Mouse (Mus musculus): Measurements from ENCODE around the gene Wwox. TPM values are rescaled to one million over a fixed set of nuclear protein-coding genes. Genes with fewer than 3 reads are reported as not detected.
A peak's percentile ranks its signal among the peaks of the same experiment; 100 is the strongest.

The Wwox gene
- polyA plus RNA-seq, 1 experiment from 2014 or later: 11.3 TPM

DNA sequence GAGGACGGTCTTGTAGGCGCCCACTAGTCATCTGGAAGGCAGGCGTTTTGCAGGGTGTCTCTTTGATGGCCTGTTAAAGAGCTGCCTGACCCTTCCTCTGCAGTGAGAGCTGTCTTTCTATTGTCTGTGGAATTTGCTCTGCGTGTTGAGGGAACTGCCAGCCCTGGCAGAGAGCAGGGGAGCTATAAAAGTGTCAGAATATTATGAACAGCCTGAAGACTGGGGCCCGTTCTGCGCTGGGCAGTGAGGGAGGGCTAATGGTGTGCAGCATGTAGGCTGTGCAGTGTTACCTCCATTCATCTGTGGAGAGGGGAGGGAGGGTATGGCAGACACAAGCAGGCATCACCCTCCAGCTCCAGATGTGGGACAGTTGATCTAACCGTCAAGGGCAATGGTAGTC, 923.1 kb downstream of the Wwox start:
- no peaks in the 10 kb centered on the region for H3K36me3 ChIP-seq (ENCODE audit: control insufficient read depth, insufficient read depth, low read length)
- no peaks in the 10 kb centered on the region for H3K9me3 ChIP-seq (ENCODE audit: control insufficient read depth, low read length)
- no peak overlapping the region for H3K4me2 ChIP-seq (ENCODE audit: low read length)
- 0 out of 4 replicates have a peak, but pooled peaks cover 0 to 4% of the 10 kb centered on the region in 2 experiments for H3K4me1 ChIP-seq (ENCODE audit: control insufficient read depth in 2 of 2, insufficient read depth in 2 of 2, low read length in 2 of 2)
- no peaks in the 10 kb centered on the region for H3K27me3 ChIP-seq (ENCODE audit: control insufficient read depth, insufficient read depth, low read length)
- no peak for ATAC-seq (ENCODE audit: insufficient number of reproducible peaks, insufficient read depth, low FRiP score, low read depth)
- H3K9ac ChIP-seq (ENCODE audit: low read length): no peak overlapping the region
- no peak overlapping the region for H3K27ac ChIP-seq (replicated peaks in 1 of 2; ENCODE audit: control insufficient read depth in 1 of 2, insufficient read depth in 1 of 2, low read depth in 2 of 2, low read length in 2 of 2)
- WGBS: 49% methylated on average over 7 of the region's 7 CpGs
- H3K4me3 ChIP-seq (ENCODE audit: control insufficient read depth in 1 of 2, insufficient read depth in 1 of 2, low read depth in 1 of 2, low read length in 2 of 2): no peak overlapping the region

DNA sequence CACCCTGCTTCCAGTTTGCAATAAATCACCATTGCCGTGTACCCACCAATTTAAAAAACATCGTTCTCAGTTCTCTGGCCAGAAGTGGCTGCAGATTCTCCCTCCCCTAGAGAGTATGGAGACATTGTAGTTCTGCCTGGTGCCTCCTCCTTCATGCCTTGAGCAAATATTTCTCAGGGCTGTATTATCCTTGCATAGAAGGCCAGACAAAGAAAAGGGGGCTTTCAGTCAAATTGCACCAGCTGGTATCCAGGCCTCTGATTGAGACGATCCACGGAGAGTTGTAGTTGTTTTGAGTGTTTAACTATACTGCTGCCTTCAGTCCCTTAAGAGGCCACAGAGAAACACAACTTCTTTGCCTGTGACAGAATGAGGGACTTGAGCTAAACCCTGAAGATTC, 935.5 kb downstream of the Wwox start:
- no peak for ATAC-seq (ENCODE audit: insufficient number of reproducible peaks, insufficient read depth, low FRiP score, low read depth)
- Histone ChIP-seq H3K27me3 (ENCODE audit: control insufficient read depth, insufficient read depth, low read length) (0 out of 2 replicates have a peak, but pooled peaks cover 3% of the 10 kb centered on the region), H3K36me3 (ENCODE audit: control insufficient read depth, insufficient read depth, low read length) (no peaks in the 10 kb centered on the region), H3K9me3 (ENCODE audit: control insufficient read depth, low read length) (no peaks in the 10 kb centered on the region), H3K9ac (ENCODE audit: low read length) (no peak overlapping the region), H3K4me2 (ENCODE audit: low read length) (peak overlapping the region; percentile 28), H3K27ac (replicated peaks in 1 of 2; ENCODE audit: control insufficient read depth in 1 of 2, insufficient read depth in 1 of 2, low read depth in 2 of 2, low read length in 2 of 2) (peak overlapping the region; percentile 44 to 58), H3K4me1 (ENCODE audit: control insufficient read depth in 2 of 2, insufficient read depth in 2 of 2, low read length in 2 of 2) (peaks cover 20 to 24% of the 10 kb centered on the region in 2 experiments), H3K4me3 (ENCODE audit: control insufficient read depth in 1 of 2, insufficient read depth in 1 of 2, low read depth in 1 of 2, low read length in 2 of 2) (no peak overlapping the region)
- 40% methylated on average over 4 of the region's 4 CpGs for WGBS

DNA sequence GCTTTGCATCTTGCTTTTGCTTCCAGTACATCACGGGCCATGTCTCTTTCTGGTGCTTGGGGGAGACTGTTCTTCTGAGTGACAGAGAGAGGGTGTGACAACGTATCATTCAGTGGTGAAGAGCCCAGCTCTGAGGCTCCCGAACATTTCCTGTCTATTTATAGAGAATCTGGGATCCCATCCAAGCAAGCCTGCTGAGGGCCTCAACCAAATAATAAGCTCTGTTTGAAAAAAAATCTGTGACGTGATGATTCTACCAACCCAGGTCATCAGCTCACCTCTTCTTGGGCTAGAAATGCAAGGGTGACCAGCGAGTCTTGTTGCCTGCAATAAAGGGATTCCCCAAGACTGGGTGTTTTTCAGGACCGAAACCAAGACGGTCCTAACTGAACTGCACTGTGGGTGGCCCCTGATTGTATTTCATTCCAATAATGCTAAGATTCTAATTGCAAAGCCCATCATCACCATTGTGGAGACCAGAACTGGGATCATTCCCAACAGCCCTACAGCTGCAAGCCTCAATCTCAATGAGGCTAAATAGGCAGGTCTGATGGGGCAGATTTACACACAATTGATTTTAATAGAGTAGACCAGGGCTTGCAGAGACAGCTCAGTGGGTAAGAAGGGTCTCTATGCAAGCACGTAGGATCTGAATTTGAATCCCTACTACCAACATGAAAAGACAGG, 936.0 kb downstream of the Wwox start:
- no peaks in the 10 kb centered on the region for H3K36me3 ChIP-seq (ENCODE audit: control insufficient read depth, insufficient read depth, low read length)
- peak; percentile 54; the same call in 1 of the 2 replicates for ATAC-seq (ENCODE audit: insufficient number of reproducible peaks, insufficient read depth, low FRiP score, low read depth)
- H3K9me3 ChIP-seq (ENCODE audit: control insufficient read depth, low read length): no peaks in the 10 kb centered on the region
- WGBS: 36% methylated on average over 8 of the region's 8 CpGs
- H3K4me1 ChIP-seq (ENCODE audit: control insufficient read depth in 2 of 2, insufficient read depth in 2 of 2, low read length in 2 of 2): peaks cover 20 to 25% of the 10 kb centered on the region in 2 experiments
- H3K27ac ChIP-seq (replicated peaks in 1 of 2; ENCODE audit: control insufficient read depth in 1 of 2, insufficient read depth in 1 of 2, low read depth in 2 of 2, low read length in 2 of 2): peak overlapping the region; percentile 44 to 58
- no peak overlapping the region for H3K9ac ChIP-seq (ENCODE audit: low read length)
- 0 out of 2 replicates have a peak, but pooled peaks cover 3% of the 10 kb centered on the region for H3K27me3 ChIP-seq (ENCODE audit: control insufficient read depth, insufficient read depth, low read length)
- H3K4me3 ChIP-seq (ENCODE audit: control insufficient read depth in 1 of 2, insufficient read depth in 1 of 2, low read depth in 1 of 2, low read length in 2 of 2): no peak overlapping the region
- no peak overlapping the region; the same call in 1 of the 2 replicates for H3K4me2 ChIP-seq (ENCODE audit: low read length)

DNA sequence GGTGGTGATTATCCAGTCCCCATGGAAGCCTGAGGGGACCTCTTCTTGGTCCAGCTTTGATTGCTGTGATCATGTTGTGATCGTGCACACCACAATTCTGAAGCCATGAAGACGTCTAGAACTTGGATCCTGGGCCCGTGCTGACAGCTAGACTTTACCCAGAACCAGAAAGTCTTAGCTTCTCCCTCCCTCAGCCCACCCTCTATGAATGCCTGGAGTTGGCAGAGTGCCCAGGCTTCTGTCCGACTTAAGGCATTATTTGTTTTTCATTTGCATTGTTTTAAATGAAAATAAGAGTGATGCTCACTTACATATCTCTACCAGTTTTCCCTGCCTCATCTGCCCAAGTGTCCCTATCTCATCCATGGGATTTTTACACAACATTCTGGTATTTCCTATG, 937.9 kb downstream of the Wwox start:
- 13% methylated on average over 4 of the region's 4 CpGs for WGBS
- H3K27ac ChIP-seq (replicated peaks in 1 of 2; ENCODE audit: control insufficient read depth in 1 of 2, insufficient read depth in 1 of 2, low read depth in 2 of 2, low read length in 2 of 2): no peak overlapping the region
- no peaks in the 10 kb centered on the region for H3K9me3 ChIP-seq (ENCODE audit: control insufficient read depth, low read length)
- H3K9ac ChIP-seq (ENCODE audit: low read length): no peak overlapping the region
- no peak for ATAC-seq (ENCODE audit: insufficient number of reproducible peaks, insufficient read depth, low FRiP score, low read depth)
- H3K27me3 ChIP-seq (ENCODE audit: control insufficient read depth, insufficient read depth, low read length): 0 out of 2 replicates have a peak, but pooled peaks cover 3% of the 10 kb centered on the region
- H3K36me3 ChIP-seq (ENCODE audit: control insufficient read depth, insufficient read depth, low read length): no peaks in the 10 kb centered on the region
- H3K4me2 ChIP-seq (ENCODE audit: low read length): no peak overlapping the region
- H3K4me3 ChIP-seq (ENCODE audit: control insufficient read depth in 1 of 2, insufficient read depth in 1 of 2, low read depth in 1 of 2, low read length in 2 of 2): no peak overlapping the region
- peaks cover 20 to 27% of the 10 kb centered on the region in 2 experiments for H3K4me1 ChIP-seq (ENCODE audit: control insufficient read depth in 2 of 2, insufficient read depth in 2 of 2, low read length in 2 of 2)

DNA sequence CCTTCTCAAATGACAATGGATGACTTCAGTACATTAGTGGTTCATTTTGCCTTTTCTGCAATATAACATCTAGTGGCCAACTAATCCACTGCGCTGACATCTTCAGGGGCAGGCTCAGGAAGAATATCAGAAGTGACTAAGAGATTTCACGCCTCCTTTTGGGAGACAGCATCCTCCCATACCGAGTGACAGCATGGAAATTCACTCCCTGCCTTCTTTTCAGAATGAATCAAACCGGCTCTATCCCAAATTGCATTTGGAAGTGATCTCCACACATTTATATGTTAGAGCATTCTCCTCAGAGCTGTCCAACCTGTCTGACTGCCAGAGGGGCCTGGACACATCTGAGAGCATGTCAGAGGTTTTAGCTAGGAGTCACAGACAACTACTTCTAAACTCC, 940.6 kb downstream of the Wwox start:
- Histone ChIP-seq H3K36me3 (ENCODE audit: control insufficient read depth, insufficient read depth, low read length) (no peaks in the 10 kb centered on the region), H3K4me1 (ENCODE audit: control insufficient read depth in 2 of 2, insufficient read depth in 2 of 2, low read length in 2 of 2) (peaks cover 13 to 20% of the 10 kb centered on the region in 2 experiments), H3K9ac (ENCODE audit: low read length) (no peak overlapping the region), H3K4me2 (ENCODE audit: low read length) (no peak overlapping the region), H3K4me3 (ENCODE audit: control insufficient read depth in 1 of 2, insufficient read depth in 1 of 2, low read depth in 1 of 2, low read length in 2 of 2) (no peak overlapping the region), H3K27me3 (ENCODE audit: control insufficient read depth, insufficient read depth, low read length) (no peaks in the 10 kb centered on the region), H3K27ac (replicated peaks in 1 of 2; ENCODE audit: control insufficient read depth in 1 of 2, insufficient read depth in 1 of 2, low read depth in 2 of 2, low read length in 2 of 2) (no peak overlapping the region), H3K9me3 (ENCODE audit: control insufficient read depth, low read length) (no peaks in the 10 kb centered on the region)
- no peak for ATAC-seq (ENCODE audit: insufficient number of reproducible peaks, insufficient read depth, low FRiP score, low read depth)
- 59% methylated on average over 4 of the region's 4 CpGs for WGBS

DNA sequence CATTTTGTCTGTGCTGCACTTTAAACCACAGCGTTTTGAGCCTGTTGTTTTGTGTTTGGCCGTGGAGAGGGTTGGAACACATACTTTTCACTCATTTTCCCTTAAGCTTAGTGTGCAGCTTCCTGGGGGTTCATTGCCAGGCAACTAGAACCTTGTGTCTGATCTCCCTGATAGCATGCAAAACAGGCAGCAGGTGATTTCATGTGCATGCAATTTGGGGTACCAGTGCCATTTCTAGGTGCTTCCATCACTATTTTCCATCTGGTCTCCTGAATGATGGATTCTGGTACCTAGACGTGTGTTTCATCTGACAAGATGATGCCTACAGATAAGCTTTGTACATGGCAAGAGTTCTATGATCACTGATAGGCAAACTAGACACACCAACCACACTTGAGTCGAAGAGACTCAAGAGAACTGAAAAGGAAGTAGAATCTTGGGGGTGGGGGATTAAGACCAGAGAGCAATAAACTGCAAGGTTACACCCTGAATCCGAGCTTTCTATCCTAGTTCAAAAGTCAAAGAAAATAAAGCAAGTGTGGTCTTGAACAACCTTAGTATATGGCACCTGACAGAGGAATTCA, 951.6 kb downstream of the Wwox start:
- Histone ChIP-seq H3K4me3 (ENCODE audit: control insufficient read depth in 1 of 2, insufficient read depth in 1 of 2, low read depth in 1 of 2, low read length in 2 of 2) (no peak overlapping the region), H3K4me2 (ENCODE audit: low read length) (no peak overlapping the region), H3K36me3 (ENCODE audit: control insufficient read depth, insufficient read depth, low read length) (no peaks in the 10 kb centered on the region), H3K27ac (replicated peaks in 1 of 2; ENCODE audit: control insufficient read depth in 1 of 2, insufficient read depth in 1 of 2, low read depth in 2 of 2, low read length in 2 of 2) (no peak overlapping the region), H3K9ac (ENCODE audit: low read length) (no peak overlapping the region), H3K4me1 (ENCODE audit: control insufficient read depth in 2 of 2, insufficient read depth in 2 of 2, low read length in 2 of 2) (no peaks in the 10 kb centered on the region), H3K27me3 (ENCODE audit: control insufficient read depth, insufficient read depth, low read length) (no peaks in the 10 kb centered on the region), H3K9me3 (ENCODE audit: control insufficient read depth, low read length) (no peaks in the 10 kb centered on the region)
- WGBS: 75% methylated on average over 5 of the region's 5 CpGs
- ATAC-seq (ENCODE audit: insufficient number of reproducible peaks, insufficient read depth, low FRiP score, low read depth): no peak

DNA sequence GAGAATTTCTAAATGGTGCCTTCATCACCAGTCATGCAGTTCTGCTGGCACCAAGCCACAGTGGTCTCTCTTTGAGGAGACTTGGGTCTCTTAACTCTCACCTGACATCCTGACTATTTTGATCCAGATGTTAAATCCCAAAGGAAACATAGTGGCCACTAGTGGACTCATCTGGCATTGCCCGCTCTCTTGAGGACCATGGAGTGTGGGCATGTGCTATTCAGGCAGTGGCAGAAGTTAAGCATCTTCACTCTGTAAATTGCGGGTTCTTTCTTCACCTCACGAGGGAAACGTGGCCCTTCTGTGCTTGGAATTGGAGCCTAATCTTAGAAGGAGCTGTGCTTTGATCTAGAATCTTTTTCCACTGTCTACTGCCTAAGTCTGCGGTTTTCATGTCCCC, 956.4 kb downstream of the Wwox start:
- H3K36me3 ChIP-seq (ENCODE audit: control insufficient read depth, insufficient read depth, low read length): no peaks in the 10 kb centered on the region
- H3K9me3 ChIP-seq (ENCODE audit: control insufficient read depth, low read length): no peaks in the 10 kb centered on the region
- WGBS: 67% methylated on average over 5 of the region's 5 CpGs
- H3K27me3 ChIP-seq (ENCODE audit: control insufficient read depth, insufficient read depth, low read length): no peaks in the 10 kb centered on the region
- no peaks in the 10 kb centered on the region for H3K4me1 ChIP-seq (ENCODE audit: control insufficient read depth in 2 of 2, insufficient read depth in 2 of 2, low read length in 2 of 2)
- no peak overlapping the region for H3K27ac ChIP-seq (replicated peaks in 1 of 2; ENCODE audit: control insufficient read depth in 1 of 2, insufficient read depth in 1 of 2, low read depth in 2 of 2, low read length in 2 of 2)
- H3K4me2 ChIP-seq (ENCODE audit: low read length): no peak overlapping the region
- ATAC-seq (ENCODE audit: insufficient number of reproducible peaks, insufficient read depth, low FRiP score, low read depth): no peak
- H3K4me3 ChIP-seq (ENCODE audit: control insufficient read depth in 1 of 2, insufficient read depth in 1 of 2, low read depth in 1 of 2, low read length in 2 of 2): no peak overlapping the region
- no peak overlapping the region for H3K9ac ChIP-seq (ENCODE audit: low read length)
